Comparison of ENCODE assay signal across 7 mouse cellular contexts in the genomic region with DNA sequence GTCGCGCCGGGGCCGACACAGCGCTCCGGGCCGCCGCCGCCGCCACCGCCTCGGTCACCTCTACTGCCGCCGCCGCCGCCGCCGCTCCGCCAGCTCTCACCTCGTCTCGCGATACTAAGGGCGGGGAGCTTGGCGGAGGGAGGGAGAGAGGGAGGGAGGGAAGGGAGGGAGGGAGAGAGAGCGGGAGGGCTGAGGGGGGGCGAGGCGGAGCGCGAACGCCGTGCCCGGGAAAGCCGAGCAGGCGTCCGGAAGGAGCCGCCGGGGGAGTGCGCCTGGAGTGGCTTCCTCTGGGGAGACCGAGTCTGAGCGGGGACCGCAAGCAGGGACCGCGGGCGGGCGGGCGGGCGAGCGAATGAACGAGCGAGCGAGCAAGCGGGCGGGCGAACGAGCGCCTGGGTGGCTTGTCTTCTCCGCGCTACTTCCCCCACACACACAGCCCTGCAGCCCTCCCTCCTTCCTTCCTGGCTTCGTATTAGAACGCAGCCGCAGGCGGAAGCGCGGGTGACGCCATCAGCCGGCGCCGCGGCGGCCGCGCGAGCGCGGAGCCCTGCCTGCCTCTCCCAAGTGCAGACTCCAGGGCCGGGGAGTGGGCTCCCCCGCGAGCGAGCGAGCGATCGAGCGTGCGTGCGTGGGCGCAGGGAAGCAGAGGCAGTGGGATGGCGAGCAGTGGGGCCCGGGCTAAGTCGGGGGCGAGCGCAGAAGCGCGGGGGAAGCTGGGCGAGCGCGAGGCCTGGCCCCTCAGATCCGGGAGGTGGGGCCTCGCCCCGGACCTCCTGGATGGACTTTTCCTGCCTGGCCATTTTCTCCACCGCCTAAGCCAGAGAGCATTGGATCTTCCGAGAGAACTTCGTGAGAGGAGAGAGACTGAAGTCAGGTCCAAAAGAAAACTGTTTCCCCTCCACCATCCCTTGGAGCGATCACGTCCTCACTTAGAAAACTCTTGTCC. TPM values are rescaled to one million over a fixed set of nuclear protein-coding genes. Genes with fewer than 3 reads are reported as not detected.
DNase-seq lines count a peak whose midpoint lies in the region; ATAC-seq and TF ChIP-seq lines count a peak whose summit lies in the region.

A gene (minus strand): TSS at position 457 of the 946 bp plus-strand sequence.

- TF ChIP-seq CTCF in kidney, adult 2 months (conservative IDR thresholded peaks at IDR 0.05; ENCODE audit: insufficient read depth, insufficient read length, low read depth, low read length), result no peak
- TF ChIP-seq CTCF in spleen, adult 2 months (IDR thresholded peaks at IDR 0.05; ENCODE audit: extremely low read depth, insufficient read depth, insufficient read length, insufficient replicate concordance), result no peak

- no peaks in the 10 kb centered on the region for H3K9me3 ChIP-seq in embryonic facial prominence, embryonic 11.5 days (replicated peaks; ENCODE audit: control insufficient read depth, low read length)
- H3K9me3 ChIP-seq in limb, embryonic 12.5 days, result no peaks in the 10 kb centered on the region
- no peaks in the 10 kb centered on the region for H3K9me3 ChIP-seq in midbrain, embryonic 15.5 days

- H3K4me2 ChIP-seq in embryonic facial prominence, embryonic 11.5 days (ENCODE audit: low read depth, low read length), result peak within 1 kb of the TSS; percentile 71
- H3K4me2 ChIP-seq in limb, embryonic 12.5 days, result peak within 1 kb of the TSS; percentile 73
- peak within 1 kb of the TSS; percentile 76 for H3K4me2 ChIP-seq in midbrain, embryonic 15.5 days

- no peaks in the 10 kb centered on the region for H3K4me1 ChIP-seq in embryonic facial prominence, embryonic 11.5 days (ENCODE audit: control insufficient read depth, insufficient read depth, low read length)
- 0 out of 2 replicates have a peak, but pooled peaks cover 3% of the 10 kb centered on the region for H3K4me1 ChIP-seq in kidney, adult 2 months (ENCODE audit: control insufficient read depth, insufficient read depth, low read length)
- peaks cover 20% of the 10 kb centered on the region for H3K4me1 ChIP-seq in limb, embryonic 12.5 days (replicated peaks)
- peaks cover 35% of the 10 kb centered on the region for H3K4me1 ChIP-seq in midbrain, embryonic 15.5 days
- H3K4me1 ChIP-seq in spleen, adult 2 months (ENCODE audit: control insufficient read depth, insufficient read depth, insufficient read length), result no peaks in the 10 kb centered on the region; the same call in 1 of the 2 replicates

- peak; percentile 95 for DNase-seq in adrenal gland, postnatal 14 days
- DNase-seq in embryonic facial prominence, embryonic 11.5 days (ENCODE audit: low spot score), result peak; percentile 92
- peak; percentile 99 for DNase-seq in heart, adult 11 months
- DNase-seq in kidney, adult 2 months, result peak; percentile 95
- peak; percentile 85 for DNase-seq in spleen, adult 2 months (ENCODE audit: low read depth in 1 of 2, low spot score in 2 of 2)

- peak within 1 kb of the TSS; percentile 94 for H3K4me3 ChIP-seq in embryonic facial prominence, embryonic 11.5 days (ENCODE audit: low read depth, low read length)
- H3K4me3 ChIP-seq in kidney, adult 2 months (ENCODE audit: insufficient read depth, low read depth, low read length), result peak within 1 kb of the TSS; percentile 66
- H3K4me3 ChIP-seq in limb, embryonic 12.5 days (replicated peaks), result peak within 1 kb of the TSS; percentile 94
- H3K4me3 ChIP-seq in midbrain, embryonic 15.5 days, result peak within 1 kb of the TSS; percentile 98
- H3K4me3 ChIP-seq in spleen, adult 2 months (ENCODE audit: extremely low read depth, insufficient read depth, insufficient read length), result peak within 1 kb of the TSS; percentile 97

- peak within 1 kb of the TSS; percentile 96 for H3K9ac ChIP-seq in embryonic facial prominence, embryonic 11.5 days (replicated peaks; ENCODE audit: low read length)
- H3K9ac ChIP-seq in limb, embryonic 12.5 days (replicated peaks), result peak within 1 kb of the TSS; percentile 98
- peak within 1 kb of the TSS; percentile 95 for H3K9ac ChIP-seq in midbrain, embryonic 15.5 days

- TF ChIP-seq POLR2A in kidney, adult 2 months (IDR thresholded peaks at IDR 0.05; ENCODE audit: low read depth, low read length), result peak; percentile 66
- TF ChIP-seq POLR2A in spleen, adult 2 months (IDR thresholded peaks at IDR 0.05; ENCODE audit: low read depth, low read length), result peak; percentile 82

- ATAC-seq in embryonic facial prominence, embryonic 11.5 days (replicated peaks; ENCODE audit: insufficient number of reproducible peaks, low FRiP score, low TSS enrichment, low read depth), result peak; percentile 93
- peak; percentile 94 for ATAC-seq in limb, embryonic 12.5 days (ENCODE audit: insufficient number of reproducible peaks, insufficient read depth, low FRiP score, low TSS enrichment, low read depth)
- peak; percentile 96 for ATAC-seq in midbrain, embryonic 15.5 days (replicated peaks)

- H3K27ac ChIP-seq in embryonic facial prominence, embryonic 11.5 days (replicated peaks; ENCODE audit: low read depth, low read length), result peak within 1 kb of the TSS; percentile 99
- peak within 1 kb of the TSS; percentile 100 for H3K27ac ChIP-seq in kidney, adult 2 months (ENCODE audit: insufficient read depth, low read depth, low read length)
- H3K27ac ChIP-seq in limb, embryonic 12.5 days, result peak within 1 kb of the TSS; percentile 100
- peak within 1 kb of the TSS; percentile 100 for H3K27ac ChIP-seq in midbrain, embryonic 15.5 days
- H3K27ac ChIP-seq in spleen, adult 2 months (ENCODE audit: insufficient read depth, low read length), result peak within 1 kb of the TSS; percentile 96

- no peaks in the 10 kb centered on the region for H3K27me3 ChIP-seq in embryonic facial prominence, embryonic 11.5 days (ENCODE audit: control insufficient read depth, insufficient read depth, low read length)
- no peaks in the 10 kb centered on the region for H3K27me3 ChIP-seq in kidney, adult 2 months (replicated peaks; ENCODE audit: control insufficient read depth, insufficient read depth, low read length)
- H3K27me3 ChIP-seq in limb, embryonic 12.5 days, result no peaks in the 10 kb centered on the region
- H3K27me3 ChIP-seq in midbrain, embryonic 15.5 days (replicated peaks), result no peaks in the 10 kb centered on the region
- H3K27me3 ChIP-seq in spleen, adult 2 months (ENCODE audit: control insufficient read depth, insufficient read depth, low read length), result no peaks in the 10 kb centered on the region

- no peaks in the 10 kb centered on the region for H3K36me3 ChIP-seq in embryonic facial prominence, embryonic 11.5 days (replicated peaks; ENCODE audit: control insufficient read depth, insufficient read depth, low read depth, low read length)
- H3K36me3 ChIP-seq in kidney, adult 2 months (ENCODE audit: control insufficient read depth, insufficient read depth, low read length), result no peaks in the 10 kb centered on the region; the same call in 1 of the 2 replicates
- H3K36me3 ChIP-seq in limb, embryonic 12.5 days, result no peaks in the 10 kb centered on the region
- H3K36me3 ChIP-seq in midbrain, embryonic 15.5 days (replicated peaks), result no peaks in the 10 kb centered on the region
- H3K36me3 ChIP-seq in spleen, adult 2 months (ENCODE audit: control insufficient read depth, insufficient read depth, low read length), result peaks cover 1% of the 10 kb centered on the region; the same call in 1 of the 2 replicates

- under 1% methylated on average over 47 of the region's 104 CpGs for WGBS in embryonic facial prominence, embryonic 11.5 days
- under 1% methylated on average over 86 of the region's 104 CpGs for WGBS in kidney, adult 2 months
- WGBS in limb, embryonic 12.5 days, result under 1% methylated on average over 71 of the region's 104 CpGs
- under 1% methylated on average over 84 of the region's 104 CpGs for WGBS in midbrain, embryonic 15.5 days
- WGBS in spleen, adult 2 months, result under 1% methylated on average over 67 of the region's 104 CpGs

RNA-seq across cellular contexts. Expression of the gene that starts here (rescaled TPM):
- 97.8 and 100 TPM in 2 replicates for total RNA-seq in adrenal gland, postnatal 14 days (2021)
- 27.8 and 28.8 TPM in 2 replicates for polyA plus RNA-seq in embryonic facial prominence, embryonic 11.5 days (2014; fragmentation: Nextera tagmentation; extraction: Ambion mirVana)
- 27.1 and 27.9 TPM in 2 replicates for polyA plus RNA-seq in kidney, adult 2 months (2012; rRNA removed)
- polyA plus RNA-seq in limb, embryonic 12.5 days (2016; fragmentation: Nextera tagmentation; extraction: Ambion mirVana), result 26.6 and 30.4 TPM in 2 replicates
- polyA plus RNA-seq in midbrain, embryonic 15.5 days (2015; fragmentation: Nextera tagmentation; extraction: Ambion mirVana), result 29.9 and 30.6 TPM in 2 replicates
- 15.1 and 15.4 TPM in 2 replicates for polyA plus RNA-seq in spleen, adult 2 months (2012; rRNA removed)

Comparison
In these comparisons a context has a peak if more than half of its experiments do, and no peak if none do; other contexts are left out.
1. Peak in every context shown above with its lines: DNase-seq, ATAC-seq, H3K4me3 ChIP-seq and H3K27ac ChIP-seq.